Mouse (Mus musculus): ENCODE measurements around the gene Ndufb10. TPM values are rescaled to one million over a fixed set of nuclear protein-coding genes. Genes with fewer than 3 reads are reported as not detected.

Gene Ndufb10
- total RNA-seq, 1 experiment from 2014 or later, result 107 TPM

GRCm38 (mm10) chr17:24677500-24678080 lies 46.7 kb downstream of the Ndufb10 start:
- ATAC-seq (ENCODE audit: extremely low read depth, insufficient number of reproducible peaks, low FRiP score, poor library complexity, severe bottlenecking), result no peak

GRCm38 (mm10) chr17:24676877-24677276 lies 47.4 kb downstream of the Ndufb10 start:
- ATAC-seq (ENCODE audit: extremely low read depth, insufficient number of reproducible peaks, low FRiP score, poor library complexity, severe bottlenecking), result no peak

DNA sequence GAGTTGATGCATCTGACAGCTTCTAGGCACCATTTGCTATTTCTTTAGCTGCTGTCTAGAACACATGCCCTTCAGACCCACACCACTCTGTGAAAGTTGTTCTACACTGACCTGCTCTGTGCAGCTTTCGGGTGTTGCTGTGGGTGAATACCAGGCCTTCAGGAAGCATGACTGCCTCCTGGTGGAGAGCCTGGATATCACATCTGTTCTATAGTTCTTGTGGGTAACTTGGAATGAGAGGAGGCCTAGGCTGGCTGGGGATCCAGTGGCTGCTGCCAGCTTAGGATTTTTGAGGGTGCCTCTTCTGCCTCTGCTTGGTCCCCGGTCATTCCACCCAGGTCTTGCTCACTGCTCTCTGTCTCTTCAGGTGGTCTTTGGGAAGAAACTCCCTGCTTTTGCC lies 48.1 kb downstream of the Ndufb10 start:
- peak; percentile 71 for ATAC-seq (ENCODE audit: extremely low read depth, insufficient number of reproducible peaks, low FRiP score, poor library complexity, severe bottlenecking)

DNA sequence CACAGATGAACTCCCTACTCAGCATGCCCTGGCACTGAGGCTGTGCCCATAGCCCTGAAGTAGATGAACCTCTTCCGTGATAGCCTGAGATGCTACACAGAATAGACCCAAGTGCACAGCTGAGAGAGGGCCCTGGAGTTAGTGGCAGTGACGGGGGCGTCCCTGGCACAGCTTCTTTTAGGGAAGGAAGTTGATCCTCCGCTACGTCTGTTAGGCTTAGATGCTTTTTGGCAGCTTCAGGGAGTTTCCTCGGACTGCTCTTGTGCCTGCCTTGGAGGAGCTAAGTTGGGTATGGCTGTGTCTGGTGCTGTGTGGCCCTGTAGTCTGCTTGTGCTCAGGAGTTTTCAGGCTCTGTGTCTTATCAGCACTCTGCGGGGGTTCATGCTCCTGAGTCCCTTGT lies 50.0 kb downstream of the Ndufb10 start:
- no peak for ATAC-seq (ENCODE audit: extremely low read depth, insufficient number of reproducible peaks, low FRiP score, poor library complexity, severe bottlenecking)

DNA sequence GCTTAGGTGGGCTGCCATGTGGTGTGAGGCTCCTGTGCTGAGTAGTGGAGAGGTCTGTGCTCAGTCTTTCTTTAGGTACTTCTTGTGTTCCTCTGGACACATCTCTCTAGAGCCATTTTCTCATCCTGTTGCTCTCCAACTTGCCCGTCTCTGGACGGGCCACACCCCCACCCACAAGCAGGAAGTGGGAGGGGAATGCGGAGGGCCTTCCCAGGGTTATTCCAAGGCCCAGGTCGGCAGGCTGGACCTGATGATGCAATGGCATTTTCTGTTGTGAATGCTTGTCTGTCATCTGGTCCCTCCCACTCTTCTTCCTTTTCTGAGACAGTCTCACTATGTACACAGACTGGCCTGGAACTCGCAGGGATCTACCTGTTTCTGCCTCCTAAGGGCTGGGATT lies 52.1 kb downstream of the Ndufb10 start:
- no peak for ATAC-seq (ENCODE audit: extremely low read depth, insufficient number of reproducible peaks, low FRiP score, poor library complexity, severe bottlenecking)

Other genes with a start within 250 kb of the Ndufb10 start
- 12.2 and 17.8 TPM in 2 replicates for gene Mlst8, start 245.4 kb downstream of the Ndufb10 start, total RNA-seq (2017)
- not detected in 2 replicates for gene Caskin1, start 235.9 kb downstream of the Ndufb10 start, total RNA-seq (2017)
- 107 and 118 TPM in 2 replicates for gene Traf7, start 196.5 kb downstream of the Ndufb10 start, total RNA-seq (2017)
- 2.0 TPM in 1 of 2 replicates, not detected in the other for gene Rab26, start 190.3 kb downstream of the Ndufb10 start, total RNA-seq (2017)
- 23.3 and 27.6 TPM in 2 replicates for gene Pkd1, start 174.6 kb downstream of the Ndufb10 start, total RNA-seq (2017)
- gene Tsc2, start 91.8 kb downstream of the Ndufb10 start, total RNA-seq (2017), result 48.2 and 53.8 TPM in 2 replicates
- gene Nthl1, start 91.8 kb downstream of the Ndufb10 start, total RNA-seq (2017), result 2.4 and 4.5 TPM in 2 replicates
- 0.37 and 0.58 TPM in 2 replicates for gene Slc9a3r2, start 74.2 kb downstream of the Ndufb10 start, total RNA-seq (2017)
- not detected in 2 replicates for gene Npw, start 66.0 kb downstream of the Ndufb10 start, total RNA-seq (2017)
- 17.6 and 21.4 TPM in 2 replicates for gene Zfp598, start 54.8 kb downstream of the Ndufb10 start, total RNA-seq (2017)
- gene Syngr3, start 34.5 kb downstream of the Ndufb10 start, total RNA-seq (2017), result 0.25 TPM in 1 of 2 replicates, not detected in the other
- 17.1 and 23.3 TPM in 2 replicates for gene Gfer, start 28.3 kb downstream of the Ndufb10 start, total RNA-seq (2017)
- gene Noxo1, start 28.2 kb downstream of the Ndufb10 start, total RNA-seq (2017), result 0.86 and 1.6 TPM in 2 replicates
- gene Tbl3, start 16.8 kb downstream of the Ndufb10 start, total RNA-seq (2017), result 10.1 and 10.4 TPM in 2 replicates
- gene Rnf151, start 6.4 kb downstream of the Ndufb10 start, total RNA-seq (2017), result 0.86 TPM in 1 of 2 replicates, not detected in the other
- gene Rps2, start 6.4 kb downstream of the Ndufb10 start, total RNA-seq (2017), result 574 and 580 TPM in 2 replicates
- gene Rpl3l, start 3.3 kb upstream of the Ndufb10 start, total RNA-seq (2017), result 1.5 and 4.0 TPM in 2 replicates
- gene Msrb1, start 12.2 kb upstream of the Ndufb10 start, total RNA-seq (2017), result 818 and 923 TPM in 2 replicates
- gene Hs3st6, start 28.5 kb upstream of the Ndufb10 start, total RNA-seq (2017), result 0.58 TPM in 1 of 2 replicates, not detected in the other
- gene Meiob, start 79.8 kb upstream of the Ndufb10 start, total RNA-seq (2017), result not detected in 2 replicates
- gene Hagh, start 115.7 kb upstream of the Ndufb10 start, total RNA-seq (2017), result 17.9 and 28.0 TPM in 2 replicates
- gene Fahd1, start 125.9 kb upstream of the Ndufb10 start, total RNA-seq (2017), result 2.9 and 4.0 TPM in 2 replicates
- not detected in 2 replicates for gene Igfals, start 141.5 kb upstream of the Ndufb10 start, total RNA-seq (2017)
- 26.3 and 32.4 TPM in 2 replicates for gene Nubp2, start 161.9 kb upstream of the Ndufb10 start, total RNA-seq (2017)
- gene Spsb3, start 162.2 kb upstream of the Ndufb10 start, total RNA-seq (2017), result 19.7 and 24.6 TPM in 2 replicates
- 26.3 and 30.2 TPM in 2 replicates for gene Eme2, start 170.6 kb upstream of the Ndufb10 start, total RNA-seq (2017)
- 9.4 and 15.3 TPM in 2 replicates for gene Mrps34, start 170.6 kb upstream of the Ndufb10 start, total RNA-seq (2017)
- gene Nme3, start 172.0 kb upstream of the Ndufb10 start, total RNA-seq (2017), result 26.1 and 34.3 TPM in 2 replicates
- gene Mapk8ip3, start 212.5 kb upstream of the Ndufb10 start, total RNA-seq (2017), result 115 and 127 TPM in 2 replicates
- 20.0 and 20.6 TPM in 2 replicates for gene Jpt2, start 236.2 kb upstream of the Ndufb10 start, total RNA-seq (2017)

Data from neutrophil, adult 5-6 weeks (primary cell).